Mouse (Mus musculus) thymus, adult 2 months (tissue): ENCODE data around the gene Tut1.

Experiments used
- CTCF ChIP-seq: fragments of 200-500 bp; IDR thresholded peaks from 2 replicates; pipeline ENCODE4 v1.5.1; 2012; ENCODE audit warnings: mild to moderate bottlenecking, control low read depth, low read length, moderate library complexity, borderline replicate concordance; ENCODE audit not compliant: control insufficient read depth, poor library complexity, insufficient read depth; ENCODE audit errors: extremely low read depth
- POLR2A ChIP-seq: fragments of 200-500 bp; IDR thresholded peaks from 2 replicates; pipeline ENCODE4 v1.6.1; 2012; ENCODE audit warnings: mild to moderate bottlenecking, low read length, control low read depth, moderate library complexity; ENCODE audit not compliant: control insufficient read depth, poor library complexity, insufficient read depth; ENCODE audit errors: extremely low read depth

DNA sequence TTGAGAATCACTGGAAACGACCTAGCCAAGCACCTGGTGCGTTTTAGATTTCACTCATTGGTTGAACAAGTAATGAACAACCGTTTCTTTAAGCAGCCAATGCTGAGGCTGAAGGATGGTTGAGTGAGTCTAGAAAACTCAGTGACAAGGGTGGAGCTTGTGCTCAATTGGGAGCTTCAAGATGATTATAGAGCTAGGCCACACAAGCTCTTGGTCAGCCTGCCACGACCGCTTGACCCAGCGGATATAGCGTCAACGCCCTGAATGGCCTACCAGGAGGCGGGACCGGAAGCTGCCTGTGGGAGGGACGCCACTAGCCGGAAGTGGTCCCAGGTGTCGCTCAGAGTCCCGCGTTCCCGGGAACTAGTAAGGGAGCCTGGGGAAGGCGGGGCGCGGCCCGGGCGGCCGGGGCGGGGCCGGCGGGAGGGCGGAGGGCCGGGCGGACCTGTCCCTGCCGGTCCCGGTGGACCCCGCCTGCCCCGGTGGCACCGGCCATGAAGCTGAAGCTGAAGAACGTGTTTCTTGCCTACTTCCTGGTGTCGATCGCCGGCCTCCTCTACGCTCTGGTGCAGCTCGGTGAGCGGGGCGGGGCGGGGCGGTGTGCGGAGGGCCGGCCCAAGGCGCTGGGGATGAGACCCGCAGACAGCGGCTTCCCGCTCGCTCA lies 33.4 kb upstream of the Tut1 start, which contains the start of gene B3gat3:
- no peak for TF ChIP-seq CTCF
- TF ChIP-seq POLR2A = no peak
